Mouse (Mus musculus): Measurements from ENCODE around the gene Lhfp. TPM values are rescaled to one million over a fixed set of nuclear protein-coding genes. Genes with fewer than 3 reads are reported as not detected.

Lhfp gene
- polyA plus RNA-seq, 1 experiment from 2014 or later, result 20.6 TPM

DNA sequence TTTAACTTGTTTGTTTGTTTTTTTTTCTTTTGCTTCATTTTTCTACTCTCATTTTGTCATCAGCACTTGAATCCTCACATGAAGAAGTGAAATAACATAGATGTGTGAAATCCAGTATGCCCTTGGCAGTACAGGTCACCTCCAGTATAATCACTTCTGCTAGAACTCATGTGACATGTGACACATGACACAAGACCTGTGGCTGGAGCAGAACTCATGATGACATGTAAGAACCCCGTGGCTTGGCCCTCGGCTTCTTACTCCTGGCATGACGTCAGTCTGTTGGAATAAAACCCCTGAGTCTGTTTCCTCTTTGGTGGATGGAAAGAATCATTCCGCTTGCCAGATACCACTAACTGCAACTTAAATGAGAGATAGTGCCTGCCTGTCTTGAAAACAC is 14.0 kb upstream of the Lhfp start:
- Histone ChIP-seq H3K9me3 (no peaks in the 10 kb centered on the region), H3K27ac (replicated peaks) (no peak overlapping the region), H3K4me1 (no peaks in the 10 kb centered on the region), H3K27me3 (replicated peaks; ENCODE audit: low read depth, poor library complexity, severe bottlenecking) (0 out of 2 replicates have a peak, but pooled peaks cover 3% of the 10 kb centered on the region), H3K4me3 (no peak overlapping the region), H3K36me3 (replicated peaks) (no peaks in the 10 kb centered on the region)
- DNase-seq (ENCODE audit: low spot score), result no peak
- WGBS, result 84% methylated on average over 4 of the region's 4 CpGs

DNA sequence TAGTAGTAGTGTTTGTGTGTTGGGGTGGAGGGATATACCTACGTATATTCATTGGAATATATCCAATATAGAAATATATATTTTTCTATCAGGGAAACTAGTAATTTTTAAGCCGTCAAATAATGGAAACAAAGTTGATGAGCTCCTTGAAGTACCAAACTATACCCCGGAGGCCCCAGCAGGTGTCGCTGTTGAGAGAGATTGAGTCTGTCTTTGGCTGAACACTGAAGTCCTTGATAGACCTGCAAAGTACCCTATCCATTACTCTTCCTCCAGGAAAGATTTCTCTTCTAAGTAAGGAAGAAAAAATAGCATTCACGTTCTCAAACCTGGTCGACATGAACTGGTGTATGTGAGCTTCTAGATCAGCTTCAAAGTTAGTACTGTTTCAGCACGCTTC is 12.3 kb upstream of the Lhfp start:
- H3K9me3 ChIP-seq, result no peaks in the 10 kb centered on the region
- peaks cover 10% of the 10 kb centered on the region; the same call in 1 of the 2 replicates for H3K27me3 ChIP-seq (replicated peaks; ENCODE audit: low read depth, poor library complexity, severe bottlenecking)
- 26% methylated on average over 7 of the region's 7 CpGs for WGBS
- H3K4me1 ChIP-seq, result no peaks in the 10 kb centered on the region
- H3K27ac ChIP-seq (replicated peaks), result no peak overlapping the region
- H3K36me3 ChIP-seq (replicated peaks), result no peaks in the 10 kb centered on the region
- no peak overlapping the region for H3K4me3 ChIP-seq
- DNase-seq (ENCODE audit: low spot score), result peak; percentile 80

DNA sequence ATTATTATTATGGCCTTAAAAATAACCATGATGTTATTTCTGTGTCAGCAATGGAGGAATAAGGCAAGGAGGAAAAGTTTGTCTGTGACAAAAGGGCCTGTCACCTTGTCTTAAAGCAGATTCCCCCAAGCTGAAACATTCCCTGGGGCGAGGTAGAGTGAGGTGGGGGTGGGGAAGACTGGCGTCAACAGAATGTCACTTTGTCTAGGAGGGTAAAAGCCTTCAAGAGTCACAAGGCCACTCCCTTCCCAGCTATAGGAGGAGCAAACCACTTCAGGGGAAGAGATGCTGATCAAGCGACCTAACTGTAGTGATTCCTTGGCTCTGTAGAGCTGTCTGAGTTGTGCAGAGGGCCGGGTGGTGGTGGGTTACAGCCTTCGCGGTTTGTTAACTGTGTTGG is 9.7 kb upstream of the Lhfp start:
- no peak overlapping the region for H3K27ac ChIP-seq (replicated peaks)
- WGBS, result 36% methylated on average over 6 of the region's 6 CpGs
- DNase-seq (ENCODE audit: low spot score), result no peak
- no peaks in the 10 kb centered on the region for H3K36me3 ChIP-seq (replicated peaks)
- H3K4me1 ChIP-seq, result peaks cover 3% of the 10 kb centered on the region
- no peaks in the 10 kb centered on the region for H3K9me3 ChIP-seq
- peaks cover 10% of the 10 kb centered on the region; the same call in 1 of the 2 replicates for H3K27me3 ChIP-seq (replicated peaks; ENCODE audit: low read depth, poor library complexity, severe bottlenecking)
- no peak overlapping the region for H3K4me3 ChIP-seq

DNA sequence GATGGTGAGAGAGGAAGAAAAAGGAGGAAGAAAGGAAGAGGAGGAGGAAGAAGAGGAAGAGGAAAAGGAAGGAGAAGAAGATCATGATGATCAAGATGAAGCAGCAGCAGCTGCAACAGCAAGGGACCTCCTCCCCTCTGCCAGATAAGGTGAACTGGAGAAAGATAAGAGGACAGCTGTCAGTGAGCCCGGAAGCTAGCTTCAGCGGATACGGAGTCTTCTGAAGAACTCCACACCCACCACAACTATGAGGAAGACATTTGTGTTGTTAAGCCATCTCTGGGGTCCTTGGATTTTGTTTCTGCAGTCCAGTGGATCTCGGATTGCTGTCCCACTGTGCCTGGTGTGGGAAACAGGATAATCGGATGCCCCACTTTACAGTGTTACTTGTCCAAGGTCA is 8.9 kb upstream of the Lhfp start:
- no peak overlapping the region for H3K4me3 ChIP-seq
- 64% methylated on average over 5 of the region's 5 CpGs for WGBS
- no peaks in the 10 kb centered on the region for H3K36me3 ChIP-seq (replicated peaks)
- H3K9me3 ChIP-seq, result no peaks in the 10 kb centered on the region
- H3K27me3 ChIP-seq (replicated peaks; ENCODE audit: low read depth, poor library complexity, severe bottlenecking), result peaks cover 10% of the 10 kb centered on the region; the same call in 1 of the 2 replicates
- no peak for DNase-seq (ENCODE audit: low spot score)
- peaks cover 3% of the 10 kb centered on the region for H3K4me1 ChIP-seq
- no peak overlapping the region for H3K27ac ChIP-seq (replicated peaks)

DNA sequence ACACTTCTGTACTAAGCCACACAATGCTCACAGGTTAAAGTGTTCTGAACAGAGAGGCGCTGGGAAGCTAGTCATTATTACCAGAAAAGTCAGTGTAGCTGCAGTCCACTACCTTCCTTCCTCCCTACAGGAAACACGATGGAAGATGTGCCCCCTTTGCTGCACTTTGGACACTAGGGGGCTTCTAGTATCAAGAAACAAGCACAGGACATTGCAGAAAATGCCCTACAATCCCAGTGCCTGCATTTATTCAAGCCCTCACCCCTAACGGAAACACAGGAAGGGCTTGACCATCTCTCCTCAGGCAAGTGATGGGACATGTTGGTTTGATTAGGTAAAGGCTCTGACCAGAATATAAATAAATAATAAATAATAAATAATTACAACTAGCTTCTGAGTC is 7.9 kb upstream of the Lhfp start:
- H3K27me3 ChIP-seq (replicated peaks; ENCODE audit: low read depth, poor library complexity, severe bottlenecking), result peaks cover 10% of the 10 kb centered on the region; the same call in 1 of the 2 replicates
- no peak overlapping the region for H3K4me3 ChIP-seq
- H3K9me3 ChIP-seq, result no peaks in the 10 kb centered on the region
- no peaks in the 10 kb centered on the region for H3K36me3 ChIP-seq (replicated peaks)
- WGBS, result 21% methylated on average over 3 of the region's 3 CpGs
- DNase-seq (ENCODE audit: low spot score), result peak; percentile 51
- H3K4me1 ChIP-seq, result peaks cover 3% of the 10 kb centered on the region
- no peak overlapping the region for H3K27ac ChIP-seq (replicated peaks)

DNA sequence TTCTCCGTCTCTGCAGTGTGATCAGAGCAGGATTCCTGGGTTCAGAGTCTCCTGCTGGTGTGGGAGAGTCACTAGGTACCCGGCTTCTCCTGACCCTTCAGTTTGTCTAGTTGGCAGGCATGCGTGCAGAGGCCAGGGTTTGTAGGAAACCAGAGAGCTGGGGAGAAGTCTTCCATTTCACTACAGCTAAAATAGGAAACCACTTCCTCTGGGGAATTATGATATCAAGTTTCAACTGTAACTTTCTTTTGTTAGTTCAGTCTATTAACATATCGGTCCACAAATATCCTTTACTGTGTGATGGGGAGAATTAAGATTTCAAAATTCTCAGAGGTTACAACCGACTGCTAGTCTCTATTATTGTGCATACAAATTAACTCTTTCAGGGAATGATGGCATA is 5.3 kb upstream of the Lhfp start:
- Histone ChIP-seq H3K9me3 (no peaks in the 10 kb centered on the region), H3K27me3 (replicated peaks; ENCODE audit: low read depth, poor library complexity, severe bottlenecking) (peaks cover 34% of the 10 kb centered on the region), H3K27ac (replicated peaks) (no peak overlapping the region), H3K4me1 (peaks cover 9% of the 10 kb centered on the region), H3K4me3 (no peak overlapping the region), H3K36me3 (replicated peaks) (no peaks in the 10 kb centered on the region)
- no peak for DNase-seq (ENCODE audit: low spot score)
- 71% methylated on average over 5 of the region's 5 CpGs for WGBS

DNA sequence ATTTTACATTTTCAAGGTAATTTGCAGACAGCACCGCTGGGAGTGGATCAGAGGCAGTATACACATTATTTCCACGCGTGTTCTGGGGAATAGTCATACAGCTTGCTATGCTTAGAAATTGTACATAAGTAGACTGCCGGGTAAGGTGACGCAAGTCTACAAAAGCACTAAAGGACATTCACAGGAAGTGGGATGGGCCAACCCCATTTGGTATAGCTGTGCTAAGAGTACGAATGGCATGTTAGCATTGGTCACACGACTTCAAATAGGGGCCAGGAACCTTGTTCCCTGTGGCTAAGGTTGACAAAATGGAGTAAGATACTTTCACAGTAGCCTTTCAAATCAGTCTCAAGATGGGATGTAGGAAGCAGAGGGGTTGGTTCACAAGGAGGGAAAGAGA is 4.4 kb upstream of the Lhfp start:
- no peak overlapping the region for H3K4me3 ChIP-seq
- WGBS, result 91% methylated on average over 7 of the region's 7 CpGs
- no peak overlapping the region for H3K27ac ChIP-seq (replicated peaks)
- peaks cover 37% of the 10 kb centered on the region for H3K27me3 ChIP-seq (replicated peaks; ENCODE audit: low read depth, poor library complexity, severe bottlenecking)
- H3K9me3 ChIP-seq, result no peaks in the 10 kb centered on the region
- H3K36me3 ChIP-seq (replicated peaks), result no peaks in the 10 kb centered on the region
- DNase-seq (ENCODE audit: low spot score), result no peak
- peaks cover 15% of the 10 kb centered on the region for H3K4me1 ChIP-seq

DNA sequence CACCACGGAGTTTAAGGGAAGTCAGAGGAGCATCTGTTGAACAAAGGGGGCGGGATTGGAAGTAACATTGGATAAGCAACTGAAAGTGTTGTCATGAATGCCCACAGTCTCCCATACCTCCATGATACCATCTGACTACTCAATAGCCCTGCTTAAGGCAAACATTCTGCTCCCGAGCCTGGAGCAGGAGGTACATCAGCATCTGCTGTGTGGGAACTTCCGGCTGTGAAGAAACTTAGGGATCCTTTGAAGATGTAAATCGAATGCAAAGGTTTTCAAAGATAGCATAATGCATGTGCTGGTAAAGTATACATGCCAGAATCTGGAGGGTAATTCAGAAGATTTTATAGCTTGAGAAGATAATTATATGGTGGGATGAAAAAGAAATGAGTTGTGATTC is 2.4 kb upstream of the Lhfp start:
- Histone ChIP-seq H3K4me1 (peaks cover 29% of the 10 kb centered on the region), H3K27ac (replicated peaks) (no peak overlapping the region), H3K36me3 (replicated peaks) (peaks cover 3% of the 10 kb centered on the region), H3K9me3 (no peaks in the 10 kb centered on the region), H3K4me3 (no peak overlapping the region), H3K27me3 (replicated peaks; ENCODE audit: low read depth, poor library complexity, severe bottlenecking) (peaks cover 43% of the 10 kb centered on the region)
- 77% methylated on average over 5 of the region's 5 CpGs for WGBS
- DNase-seq (ENCODE audit: low spot score), result no peak

DNA sequence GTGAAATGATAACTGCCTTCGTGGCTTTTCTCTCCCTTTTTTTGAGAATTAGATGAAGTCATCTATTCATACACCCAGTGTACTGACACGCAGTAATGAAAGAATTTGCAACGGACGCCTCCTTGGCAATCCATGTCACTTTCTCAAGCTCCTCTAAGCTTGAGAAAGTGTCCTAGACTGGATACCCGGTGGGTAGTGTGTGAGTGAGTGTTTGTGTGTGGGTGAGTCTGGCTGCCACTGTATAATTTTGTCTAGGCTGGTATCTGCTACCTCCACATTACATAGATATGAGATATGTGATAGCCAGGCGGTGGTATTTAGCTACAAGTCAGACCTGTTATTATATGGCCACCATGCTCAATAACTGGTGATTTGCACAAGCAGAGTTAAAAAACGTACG is 1.6 kb upstream of the Lhfp start:
- peaks cover 3% of the 10 kb centered on the region for H3K36me3 ChIP-seq (replicated peaks)
- WGBS, result 88% methylated on average over 8 of the region's 8 CpGs
- no peak overlapping the region for H3K27ac ChIP-seq (replicated peaks)
- H3K27me3 ChIP-seq (replicated peaks; ENCODE audit: low read depth, poor library complexity, severe bottlenecking), result peaks cover 43% of the 10 kb centered on the region
- DNase-seq (ENCODE audit: low spot score), result no peak
- H3K4me1 ChIP-seq, result peaks cover 36% of the 10 kb centered on the region
- H3K4me3 ChIP-seq, result no peak overlapping the region
- no peaks in the 10 kb centered on the region for H3K9me3 ChIP-seq

DNA sequence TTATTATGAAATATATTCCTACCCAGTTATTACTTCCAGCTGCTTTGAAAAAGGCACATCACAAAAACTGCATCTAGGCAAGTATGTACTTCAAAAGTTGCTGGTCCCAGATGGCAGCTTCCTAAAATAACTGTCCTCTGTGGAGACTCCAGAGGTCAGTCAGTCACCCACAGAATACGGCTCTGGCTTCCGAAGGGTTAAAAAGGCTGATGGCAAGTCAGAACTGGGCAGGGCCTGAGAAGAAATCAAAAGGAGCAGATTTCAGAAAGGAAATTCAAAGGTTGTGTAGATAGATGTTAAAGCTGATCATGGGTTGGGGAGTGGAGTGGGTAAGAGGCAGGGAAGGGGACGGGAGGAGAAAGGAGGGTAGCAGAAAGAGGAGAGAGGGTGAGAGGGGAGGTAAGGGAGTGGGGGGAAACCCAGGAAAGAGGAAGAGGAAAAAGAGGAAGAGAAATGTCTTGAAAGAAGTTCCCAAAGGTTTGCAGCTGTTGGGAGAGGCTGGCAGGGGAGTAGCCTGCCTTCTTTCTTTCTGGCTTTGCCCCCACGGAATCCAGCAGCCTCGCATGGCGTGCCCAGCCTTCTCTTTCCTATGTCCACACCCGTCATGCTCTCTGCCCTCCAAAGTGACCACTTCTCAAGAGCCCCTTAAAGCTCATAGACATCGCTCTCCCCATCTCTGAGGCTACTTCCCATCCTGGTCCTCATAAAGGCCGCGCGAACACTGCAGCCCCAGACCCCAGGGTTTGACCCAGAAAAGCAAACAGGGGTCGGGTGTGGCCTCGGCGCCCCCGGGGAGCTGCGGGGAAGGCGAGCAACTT is 526 bp upstream of the Lhfp start:
- Histone ChIP-seq H3K4me1 (peaks cover 39% of the 10 kb centered on the region), H3K9me3 (no peaks in the 10 kb centered on the region), H3K4me3 (peak overlapping the region; percentile 81), H3K27ac (replicated peaks) (peak overlapping the region; percentile 86), H3K36me3 (replicated peaks) (peaks cover 3% of the 10 kb centered on the region), H3K27me3 (replicated peaks; ENCODE audit: low read depth, poor library complexity, severe bottlenecking) (peaks cover 43% of the 10 kb centered on the region)
- WGBS, result 5% methylated on average over 17 of the region's 17 CpGs
- no peak for DNase-seq (ENCODE audit: low spot score)

DNA sequence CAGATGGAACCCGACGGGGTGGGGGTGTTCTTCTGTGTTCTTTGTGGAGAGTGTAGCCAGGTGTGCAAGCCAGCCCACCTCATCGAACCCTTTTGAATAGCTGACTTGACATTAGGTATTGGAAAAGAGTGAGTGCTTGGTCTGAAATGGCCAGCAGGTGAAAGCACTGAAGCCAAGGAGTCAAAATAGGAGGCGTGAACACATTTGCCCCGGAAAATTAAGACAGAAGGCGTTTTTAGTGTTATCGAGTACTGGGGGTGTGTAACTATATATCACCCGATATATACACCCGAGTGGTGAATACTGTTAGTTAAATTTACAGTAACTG is 876 bp downstream of the Lhfp start:
- Histone ChIP-seq H3K4me1 (peaks cover 36% of the 10 kb centered on the region), H3K36me3 (replicated peaks) (peaks cover 3% of the 10 kb centered on the region), H3K9me3 (no peaks in the 10 kb centered on the region), H3K4me3 (peak overlapping the region; percentile 81), H3K27ac (replicated peaks) (no peak overlapping the region), H3K27me3 (replicated peaks; ENCODE audit: low read depth, poor library complexity, severe bottlenecking) (peaks cover 43% of the 10 kb centered on the region)
- 32% methylated on average over 9 of the region's 9 CpGs for WGBS
- DNase-seq (ENCODE audit: low spot score), result no peak

DNA sequence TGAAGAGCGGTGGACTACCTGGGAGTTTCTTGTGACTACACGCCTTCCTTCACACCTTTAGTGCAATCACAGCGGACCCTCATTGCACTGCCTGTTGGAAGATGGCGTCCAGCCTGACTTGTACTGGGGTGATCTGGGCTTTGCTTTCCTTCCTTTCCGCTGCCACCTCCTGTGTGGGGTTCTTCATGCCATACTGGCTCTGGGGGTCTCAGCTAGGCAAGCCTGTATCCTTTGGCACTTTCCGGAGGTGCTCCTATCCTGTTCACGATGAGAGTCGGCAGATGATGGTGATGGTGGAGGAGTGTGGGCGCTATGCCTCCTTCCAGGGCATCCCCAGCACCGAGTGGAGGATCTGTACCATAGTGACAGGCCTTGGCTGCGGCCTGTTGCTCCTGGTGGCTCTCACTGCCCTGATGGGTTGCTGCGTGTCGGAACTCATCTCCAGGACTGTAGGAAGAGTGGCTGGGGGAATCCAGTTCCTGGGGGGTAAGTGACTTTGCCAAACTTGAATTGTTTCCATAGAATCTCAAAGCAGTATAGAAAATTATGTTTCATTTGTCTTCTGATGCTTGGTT is 2.0 kb downstream of the Lhfp start:
- Histone ChIP-seq H3K27me3 (replicated peaks; ENCODE audit: low read depth, poor library complexity, severe bottlenecking) (peaks cover 43% of the 10 kb centered on the region), H3K9me3 (no peaks in the 10 kb centered on the region), H3K4me1 (peaks cover 36% of the 10 kb centered on the region), H3K27ac (replicated peaks) (no peak overlapping the region), H3K36me3 (replicated peaks) (peaks cover 3% of the 10 kb centered on the region), H3K4me3 (peak overlapping the region; percentile 81; the same call in 1 of the 2 replicates)
- no peak for DNase-seq (ENCODE audit: low spot score)
- WGBS, result 87% methylated on average over 13 of the region's 13 CpGs

DNA sequence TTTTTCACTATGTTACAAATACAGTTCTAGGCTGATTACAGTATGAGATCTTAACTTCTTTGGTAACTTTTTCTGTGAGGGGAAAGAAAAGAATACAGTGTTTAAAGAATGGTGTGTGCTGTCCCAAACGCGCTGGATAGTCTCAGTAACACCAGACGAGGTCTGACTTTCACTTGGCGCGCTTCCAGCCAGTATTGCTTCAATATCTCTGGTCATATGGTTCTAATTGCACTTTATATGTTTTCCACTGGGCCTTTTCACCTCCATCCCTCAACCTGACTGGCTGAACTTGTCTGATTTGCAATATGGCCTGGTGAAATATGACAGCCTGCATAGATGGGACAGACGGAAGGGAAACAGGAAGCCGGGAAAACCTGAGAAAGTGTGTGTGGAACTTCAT is 2.9 kb downstream of the Lhfp start:
- Histone ChIP-seq H3K4me3 (peak overlapping the region; percentile 8; the same call in 1 of the 2 replicates), H3K4me1 (peaks cover 36% of the 10 kb centered on the region), H3K9me3 (no peaks in the 10 kb centered on the region), H3K27me3 (replicated peaks; ENCODE audit: low read depth, poor library complexity, severe bottlenecking) (peaks cover 38% of the 10 kb centered on the region), H3K27ac (replicated peaks) (no peak overlapping the region), H3K36me3 (replicated peaks) (peaks cover 3% of the 10 kb centered on the region)
- DNase-seq (ENCODE audit: low spot score), result peak; percentile 29
- 62% methylated on average over 7 of the region's 7 CpGs for WGBS

Data from embryonic facial prominence, embryonic 10.5 days (tissue).